Mouse (Mus musculus) spleen, postnatal 0 days (tissue): ENCODE measurements around the gene Olfr1308. TPM values are rescaled to one million over a fixed set of nuclear protein-coding genes. Genes with fewer than 3 reads are reported as not detected.

Experiments
- polyA plus RNA-seq: library from polyadenylated mRNA; unstranded; fragments of >200 nt; fragmentation: Nextera tagmentation; extraction: Ambion mirVana; gene quantifications from 2 replicates; pipeline ENCODE4 v1.2.1, GENCODE M21; 2015

Gene Olfr1308
- polyA plus RNA-seq = not detected in 2 replicates

DNA sequence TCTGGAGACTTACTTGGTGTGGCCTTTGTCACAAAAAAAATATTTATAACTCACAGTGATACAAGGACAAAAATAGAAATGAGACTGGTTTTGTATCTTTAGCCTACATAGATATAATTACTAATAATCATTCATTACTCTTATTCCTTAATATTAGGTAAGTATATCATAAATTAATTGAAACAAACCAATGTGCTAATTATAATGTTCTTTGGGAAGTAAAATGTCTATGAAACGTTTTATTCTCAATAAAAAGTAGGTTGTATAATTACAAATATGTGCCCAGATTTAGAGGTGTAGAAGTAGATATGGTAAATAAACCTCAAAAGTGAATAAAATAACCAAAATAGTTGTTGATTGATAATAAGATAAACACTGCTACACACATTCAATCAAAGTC, at the start of gene Olfr1308:
Gene Olfr1308 (minus strand): TSS at position 101 of the 400 bp plus-strand sequence.

DNA sequence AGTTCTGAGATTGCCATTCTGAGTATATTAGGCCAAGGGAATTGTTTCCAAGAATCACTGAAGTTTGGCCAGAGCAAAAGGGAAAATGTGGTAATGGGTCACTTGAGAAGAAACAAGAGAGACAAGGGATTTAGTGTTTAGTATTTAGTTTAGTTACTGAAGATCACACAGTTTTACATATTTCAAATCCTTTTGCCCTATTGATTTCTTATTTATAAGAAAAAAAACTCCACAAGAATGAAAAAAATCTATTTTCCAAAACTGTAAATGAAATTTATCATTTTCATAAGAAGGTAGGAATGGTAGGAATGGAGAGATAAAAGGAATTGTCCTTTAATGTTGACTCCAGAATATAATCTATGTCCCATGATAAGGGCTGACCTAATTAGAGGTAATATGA, 47.9 kb upstream of the Olfr1308 start, which contains the start of gene Olfr1310:
Gene Olfr1310 (minus strand): TSS at position 101 of the 400 bp plus-strand sequence.

DNA sequence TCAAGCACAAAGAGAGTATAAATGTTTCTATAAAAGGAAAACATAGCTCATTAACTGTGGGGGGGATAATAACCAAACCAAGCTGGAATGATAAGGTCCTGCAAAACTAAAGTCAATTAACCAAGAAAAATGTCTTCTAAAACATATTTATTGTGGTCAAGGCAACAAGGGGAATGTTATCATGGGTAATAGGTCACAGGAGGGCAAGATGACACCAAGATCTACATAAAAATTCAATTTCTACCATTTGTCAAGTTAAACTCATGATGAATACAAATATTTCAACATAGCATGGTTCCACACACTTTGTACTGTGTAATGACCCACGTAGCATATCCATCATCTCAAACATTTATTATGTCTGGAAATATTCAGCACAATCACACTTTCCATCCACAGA, 25.4 kb upstream of the Olfr1308 start, which contains the start of gene Olfr1309:
Gene Olfr1309 (minus strand): TSS at position 101 of the 400 bp plus-strand sequence.

GRCm38 (mm10) chr2:111949340-111949739, 15.4 kb downstream of the Olfr1308 start, which contains the start of gene Olfr1307:
Gene Olfr1307, minus strand, starts transcription at chr2:111949440.

DNA sequence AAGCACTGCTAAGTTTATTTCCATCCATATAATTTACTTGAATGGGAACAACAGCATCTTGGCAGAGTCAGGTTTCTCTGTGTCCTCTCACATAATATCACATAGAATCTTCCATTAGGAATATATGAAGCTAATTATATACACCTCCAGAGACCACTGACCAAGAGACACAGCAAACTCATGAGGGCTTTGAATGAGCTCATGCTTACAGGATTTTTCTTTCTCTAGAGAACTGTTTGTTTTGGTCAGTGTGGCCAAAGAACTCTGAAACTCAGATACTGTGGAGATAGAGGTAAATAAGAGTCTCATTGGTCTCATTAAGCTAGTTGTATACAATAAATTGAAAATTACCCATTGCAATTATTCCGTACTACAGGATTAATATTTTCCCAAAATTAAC, 48.6 kb downstream of the Olfr1308 start, which contains the start of gene Olfr1306:
Gene Olfr1306 (minus strand): TSS at position 101 of the 400 bp plus-strand sequence.

Other genes with a start within 250 kb of the Olfr1308 start
- gene Olfr1301, start 213.9 kb downstream of the Olfr1308 start, polyA plus RNA-seq = not detected in 2 replicates
- not detected in 2 replicates for gene Olfr1302, start 187.5 kb downstream of the Olfr1308 start, polyA plus RNA-seq
- gene Olfr1303, start 144.6 kb downstream of the Olfr1308 start, polyA plus RNA-seq = not detected in 2 replicates
- not detected in 2 replicates for gene Olfr1305, start 87.8 kb downstream of the Olfr1308 start, polyA plus RNA-seq
- not detected in 2 replicates for gene Olfr1306, start 48.7 kb downstream of the Olfr1308 start, polyA plus RNA-seq
- gene Olfr1307, start 15.5 kb downstream of the Olfr1308 start, polyA plus RNA-seq = not detected in 2 replicates
- not detected in 2 replicates for gene Olfr1309, start 25.3 kb upstream of the Olfr1308 start, polyA plus RNA-seq
- gene Olfr1310, start 47.8 kb upstream of the Olfr1308 start, polyA plus RNA-seq = not detected in 2 replicates
- gene Olfr1311, start 59.5 kb upstream of the Olfr1308 start, polyA plus RNA-seq = not detected in 2 replicates
- gene Olfr1312, start 85.3 kb upstream of the Olfr1308 start, polyA plus RNA-seq = not detected in 2 replicates
- not detected in 2 replicates for gene Olfr1313, start 112.9 kb upstream of the Olfr1308 start, polyA plus RNA-seq
- not detected in 2 replicates for gene Olfr1314, start 131.8 kb upstream of the Olfr1308 start, polyA plus RNA-seq
- not detected in 2 replicates for gene Olfr1315-ps1, start 150.5 kb upstream of the Olfr1308 start, polyA plus RNA-seq
- not detected in 2 replicates for gene Olfr1316, start 170.0 kb upstream of the Olfr1308 start, polyA plus RNA-seq
- not detected in 2 replicates for gene Olfr1317, start 175.4 kb upstream of the Olfr1308 start, polyA plus RNA-seq
- gene Olfr1318, start 189.3 kb upstream of the Olfr1308 start, polyA plus RNA-seq = 0.04 TPM in 1 of 2 replicates, not detected in the other